Mouse (Mus musculus) monocyte, adult 2 months (primary cell): Measurements from ENCODE around the gene Elk4.

Experiments used
- DNase-seq, 2 experiments: peaks; one replicate each; pipeline ENCODE4 v3.0.0; 2022; ENCODE audit warnings: low spot score in 2 of 2, low read depth in 1 of 2

The Elk4 gene

DNA sequence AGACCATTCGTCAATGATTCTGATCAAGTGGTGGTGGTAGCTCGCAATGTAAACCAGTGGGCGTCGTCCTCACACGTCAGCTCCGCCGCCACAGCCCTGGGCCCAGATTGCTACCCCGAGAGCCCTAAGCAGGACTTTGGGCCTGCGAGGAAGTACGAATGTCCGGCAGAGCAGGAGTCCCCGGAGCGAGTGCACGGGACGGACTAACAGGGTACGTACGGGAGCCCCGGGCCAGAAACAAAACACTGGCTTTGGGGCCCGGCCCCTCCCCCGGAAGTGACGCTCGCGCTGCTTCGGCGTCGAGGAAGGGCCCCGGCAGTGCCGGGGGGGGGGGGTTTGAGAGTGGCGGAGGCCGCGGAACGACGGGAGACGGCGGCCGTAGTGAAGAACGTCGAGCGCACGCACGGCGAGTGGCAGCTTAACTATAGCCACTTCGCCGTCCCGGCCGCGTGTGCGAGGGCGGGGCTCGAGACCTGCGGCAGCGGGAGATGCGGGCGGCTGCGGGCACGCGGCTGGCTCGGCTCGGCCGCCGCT lies at the start of gene Elk4:
Gene Elk4, plus strand, starts transcription at position 326 of the 534 bp plus-strand sequence.
- DNase-seq, result peak; percentile 56 to 85

DNA sequence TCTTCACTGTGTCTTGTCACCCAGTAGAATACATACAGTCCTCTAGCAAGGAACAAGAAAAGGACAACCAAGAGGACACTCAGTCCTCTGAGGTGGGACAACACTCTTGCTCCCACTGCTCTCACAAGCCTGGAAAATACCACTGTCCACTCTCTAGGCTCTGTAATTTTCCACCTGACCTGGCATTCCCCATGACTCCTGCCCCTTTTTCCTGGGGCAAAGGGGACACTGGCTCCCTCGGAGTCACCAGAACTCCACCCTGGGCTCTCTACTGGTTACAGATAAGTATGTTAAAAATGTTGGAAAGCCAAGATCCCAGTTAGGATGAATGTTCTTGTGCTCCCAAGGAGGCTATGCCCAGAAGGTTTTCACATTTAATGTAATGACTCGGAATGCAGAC lies 46.4 kb upstream of the Elk4 start:
- DNase-seq, result no peak

DNA sequence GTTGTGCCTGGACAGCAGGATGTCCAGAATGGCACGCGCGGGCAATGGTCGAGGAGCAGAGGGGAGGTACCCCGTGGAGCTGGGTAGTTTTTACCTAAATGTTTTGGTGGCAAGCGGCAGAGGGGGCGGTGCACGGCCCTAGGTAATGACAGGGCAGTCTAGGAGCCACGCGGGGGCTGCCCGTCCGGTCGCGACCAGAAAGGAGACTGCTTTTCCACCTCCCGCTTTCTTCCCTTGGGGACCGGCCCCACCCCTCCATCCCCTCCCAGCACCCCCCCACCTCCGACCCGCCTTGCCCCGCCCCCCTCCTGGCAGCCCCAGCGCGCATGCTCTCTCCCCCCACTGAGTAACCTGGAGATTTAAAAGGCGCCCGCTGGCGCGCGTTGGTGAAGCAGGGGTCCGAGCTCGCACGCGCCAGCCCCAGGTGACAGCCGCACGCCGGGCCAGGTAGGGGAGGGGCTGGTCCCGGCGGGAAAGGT lies 44.8 kb upstream of the Elk4 start, which contains the start of gene Slc45a3:
Gene Slc45a3, plus strand, starts transcription at position 362 of the 479 bp plus-strand sequence.
- no peak for DNase-seq

DNA sequence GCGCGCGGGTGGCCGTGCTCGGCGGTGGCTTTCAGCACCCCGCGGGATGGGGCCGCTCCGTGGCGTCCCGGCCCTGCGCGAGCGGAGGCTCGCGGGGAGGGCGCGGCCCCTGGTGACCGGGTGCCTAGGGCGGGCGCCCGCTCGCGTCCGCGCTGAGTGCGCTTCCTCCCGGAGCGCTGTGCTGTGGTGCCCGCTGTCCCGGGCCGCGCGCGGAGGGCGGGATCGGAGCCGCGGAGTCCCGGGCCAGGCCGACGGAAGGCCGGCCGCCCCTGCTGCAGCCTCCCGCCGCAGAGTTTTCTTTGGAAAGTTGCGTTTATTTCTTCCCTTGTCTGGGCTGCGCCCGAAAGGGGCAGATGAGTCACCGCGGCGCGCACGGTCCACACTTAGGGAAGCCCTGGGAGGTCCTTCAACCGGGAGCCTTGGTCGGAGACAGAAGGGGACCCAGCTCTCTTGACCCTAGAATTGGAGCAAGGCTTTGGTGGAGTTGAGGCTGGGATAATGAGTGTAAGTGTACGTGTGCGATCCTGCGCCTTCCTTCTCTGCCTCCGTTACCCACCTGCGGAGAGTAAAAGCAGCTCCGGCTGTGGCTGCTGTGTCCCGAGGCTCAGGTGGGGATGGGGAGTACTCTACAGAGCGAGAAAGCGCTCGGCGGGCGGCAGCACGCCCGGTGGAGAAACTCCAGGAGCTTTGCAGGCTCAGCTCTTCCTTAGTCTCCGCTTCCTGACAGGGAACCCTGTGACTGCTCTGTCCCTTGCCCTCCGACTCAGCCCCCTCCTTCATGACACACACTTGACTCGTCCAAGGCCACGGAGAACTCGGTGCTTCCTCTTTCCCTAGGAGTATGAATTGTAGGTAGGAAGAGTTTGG lies 44.1 kb upstream of the Elk4 start:
- DNase-seq, result no peak

DNA sequence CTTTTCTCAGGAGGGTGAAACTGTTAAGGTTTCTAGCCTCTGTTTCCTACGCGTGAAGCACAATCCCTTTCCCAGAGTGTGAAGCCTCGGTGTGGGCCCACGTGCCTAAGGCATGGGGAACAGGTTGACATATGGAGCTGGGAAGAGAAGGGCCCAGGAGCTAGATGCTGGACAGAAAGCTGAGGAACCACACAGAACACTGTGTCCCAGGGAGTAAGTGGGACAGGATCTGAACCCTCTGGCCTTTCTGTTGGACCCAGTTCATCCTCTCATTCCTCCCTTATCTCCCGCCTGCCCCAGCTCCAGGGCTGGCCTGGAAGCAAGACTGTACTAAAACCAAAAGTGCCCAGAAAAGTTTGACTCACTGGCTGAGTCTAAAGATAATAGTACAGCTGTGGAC lies 43.3 kb upstream of the Elk4 start:
- DNase-seq, result no peak

DNA sequence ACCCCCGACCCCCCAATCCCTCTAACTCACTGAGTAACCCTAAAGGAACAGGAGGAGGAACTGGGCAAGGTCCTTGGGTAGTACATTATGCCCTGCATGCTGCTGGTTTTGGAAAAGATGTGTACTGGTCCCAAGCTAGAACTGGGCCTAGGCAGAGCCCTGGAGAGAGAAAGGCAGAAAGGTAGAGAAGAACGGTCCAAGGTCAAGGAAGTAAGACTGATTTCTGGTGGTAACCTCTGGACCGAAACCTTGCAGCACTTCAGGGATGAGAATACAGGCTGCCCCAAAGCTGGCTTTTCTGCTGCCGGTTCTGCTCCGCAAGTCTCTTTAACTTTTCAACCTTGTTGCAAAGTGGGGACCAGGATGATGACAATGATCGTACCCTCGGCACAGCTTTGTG lies 42.8 kb upstream of the Elk4 start:
- DNase-seq, result no peak

DNA sequence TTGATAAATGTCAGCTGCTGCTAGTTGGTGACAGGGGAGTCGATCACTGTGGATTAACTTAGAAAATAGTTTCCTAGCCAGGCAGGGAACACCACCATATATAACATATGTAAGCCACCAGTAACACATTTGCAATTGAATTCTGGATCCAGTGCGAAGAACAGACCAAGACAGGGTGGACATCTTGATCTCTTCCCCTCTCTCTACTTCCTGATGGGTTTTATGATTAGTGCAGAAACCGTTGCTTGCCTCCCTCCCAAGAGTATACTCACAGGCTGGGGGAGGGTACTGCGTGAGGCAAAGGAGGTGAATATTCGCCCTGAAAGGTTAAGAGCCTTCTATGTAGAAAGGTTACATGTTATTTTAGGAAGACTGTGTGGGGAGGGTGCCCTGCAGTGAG lies 41.6 kb upstream of the Elk4 start:
- no peak for DNase-seq

DNA sequence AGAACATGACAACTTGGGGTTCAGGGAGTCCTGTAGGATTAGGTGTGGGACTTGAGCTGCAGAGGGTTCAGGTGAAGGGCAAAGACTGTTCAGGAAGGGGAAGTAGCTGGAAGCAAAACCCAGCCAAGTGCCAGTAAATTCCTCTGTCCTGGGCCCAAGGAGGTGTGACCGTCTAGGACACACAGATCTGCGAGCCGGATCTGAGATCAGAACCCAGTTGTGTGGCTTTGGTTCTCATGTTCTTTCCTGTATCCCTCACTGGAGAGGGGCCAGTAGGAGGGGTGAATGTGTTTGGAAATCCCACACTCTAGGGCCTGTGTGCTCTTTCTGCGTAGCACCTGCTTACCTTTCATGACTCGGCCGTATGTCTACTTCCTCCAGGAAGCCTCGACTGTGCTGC lies 40.1 kb upstream of the Elk4 start:
- no peak for DNase-seq

DNA sequence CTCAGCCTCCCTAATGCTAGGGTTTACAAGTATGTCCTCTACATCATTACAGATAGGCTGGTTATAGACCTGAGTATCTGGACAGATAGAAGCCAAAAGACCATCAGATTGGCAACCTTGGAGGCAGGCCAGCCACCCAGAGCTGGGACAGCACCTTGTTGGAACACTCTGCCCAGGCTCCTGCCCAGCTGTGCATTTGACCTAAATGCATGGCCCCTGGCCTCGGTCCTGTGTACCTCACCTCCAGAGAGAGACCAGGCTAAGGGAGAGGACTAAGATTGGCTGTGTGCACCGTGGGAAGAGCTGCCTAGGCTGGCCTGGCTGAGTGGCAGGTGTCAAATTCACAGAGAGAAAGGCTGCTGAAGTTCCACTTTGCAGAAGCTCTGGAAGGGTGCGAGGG lies 38.9 kb upstream of the Elk4 start:
- no peak for DNase-seq

DNA sequence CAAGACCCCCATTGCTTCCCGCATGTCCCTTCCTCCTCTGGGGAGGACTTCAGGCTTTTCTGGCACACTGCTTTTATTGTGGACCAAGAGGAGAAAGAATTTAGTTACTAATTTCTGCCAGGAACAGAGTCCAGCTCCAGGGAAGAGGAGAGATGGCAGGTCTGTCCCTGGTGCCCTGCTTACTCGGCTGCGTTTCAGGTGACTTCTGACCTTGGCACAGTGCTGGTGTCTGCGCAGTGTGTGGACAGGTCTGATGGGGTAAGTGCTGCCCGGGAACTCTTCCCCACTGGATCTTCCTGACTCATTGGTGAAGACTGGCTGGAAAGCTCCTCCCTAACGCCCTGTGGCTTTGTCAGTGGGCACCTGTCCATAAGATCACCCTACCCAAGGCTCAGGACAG lies 38.4 kb upstream of the Elk4 start:
- no peak for DNase-seq

DNA sequence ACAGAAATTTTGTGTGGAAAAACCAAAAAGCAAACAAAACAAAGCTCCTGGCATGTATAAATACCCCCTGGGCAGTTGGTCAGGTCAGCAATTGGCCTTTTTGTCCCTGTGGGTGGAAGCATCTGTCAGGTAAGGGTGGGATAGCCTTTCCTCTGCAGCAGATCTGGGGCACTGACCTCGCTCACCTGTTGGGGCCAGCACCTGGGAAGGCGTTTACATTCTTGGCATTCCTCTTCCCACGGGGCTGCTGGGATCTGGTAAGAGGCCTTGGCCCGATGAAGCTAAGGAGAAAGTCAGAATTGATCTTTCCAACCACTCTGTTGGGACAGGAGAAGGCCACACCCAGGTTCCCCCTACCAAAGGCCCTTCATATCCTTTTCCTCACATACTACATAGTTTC lies 37.6 kb upstream of the Elk4 start:
- DNase-seq, result no peak

DNA sequence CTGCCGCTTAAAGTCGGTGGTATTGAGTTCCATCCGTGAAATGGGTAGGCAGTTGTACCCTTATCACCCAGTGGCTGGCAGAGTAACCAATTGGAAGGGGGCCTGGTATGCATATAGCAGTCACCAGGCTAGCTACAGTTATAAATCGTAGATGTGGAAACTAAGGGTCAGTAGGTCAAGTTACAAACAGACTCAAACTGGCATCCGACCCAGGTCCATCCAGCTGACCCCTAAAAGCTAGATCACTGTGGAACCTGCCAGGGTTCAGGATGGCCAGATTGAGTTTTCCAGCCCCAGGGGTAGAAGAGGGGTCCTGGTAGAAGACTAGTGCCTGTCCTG lies 37.1 kb upstream of the Elk4 start:
- no peak for DNase-seq

DNA sequence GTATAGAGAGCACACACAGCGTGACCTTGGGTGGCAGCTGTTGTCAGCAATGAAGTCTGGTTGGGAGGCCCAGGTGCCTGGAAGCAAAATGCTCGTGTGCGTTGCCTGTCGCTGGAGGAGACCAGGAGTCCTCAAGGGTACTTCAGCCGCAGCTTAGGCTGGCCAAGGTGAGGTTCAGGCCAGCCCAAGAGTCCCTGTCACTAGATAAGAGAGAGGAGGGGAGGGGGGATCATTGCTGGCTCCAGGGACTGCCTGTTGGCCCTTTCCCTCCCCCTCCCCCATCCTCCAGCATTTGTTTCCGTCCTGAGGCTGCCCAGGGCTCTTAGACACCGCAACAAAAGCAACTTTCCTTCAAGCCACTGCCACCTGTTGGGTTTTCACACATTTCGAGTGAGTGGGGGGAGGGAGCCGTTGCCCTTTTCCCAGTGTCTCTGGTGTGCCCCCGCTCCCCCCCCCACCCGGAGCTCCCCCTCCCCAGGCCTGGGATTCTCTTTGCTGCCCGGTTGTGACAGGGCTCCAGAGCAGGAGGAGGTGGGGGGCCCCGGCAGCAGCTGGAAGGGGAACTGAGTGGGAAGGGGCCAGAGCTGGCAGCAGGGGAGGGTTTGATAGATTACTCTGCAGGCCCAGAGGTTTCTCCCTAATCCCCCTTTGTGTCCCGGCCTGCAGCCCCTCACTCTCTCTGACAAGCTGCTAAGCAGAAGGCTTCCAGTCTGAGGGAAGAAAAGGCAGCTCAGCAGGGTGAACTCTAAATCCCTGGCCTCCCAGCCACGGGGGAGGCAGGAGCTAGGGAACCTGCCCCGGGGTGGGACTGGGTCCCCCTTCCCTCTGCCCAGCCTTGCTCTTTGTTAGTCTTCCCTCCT lies 36.5 kb upstream of the Elk4 start:
- DNase-seq, result no peak

DNA sequence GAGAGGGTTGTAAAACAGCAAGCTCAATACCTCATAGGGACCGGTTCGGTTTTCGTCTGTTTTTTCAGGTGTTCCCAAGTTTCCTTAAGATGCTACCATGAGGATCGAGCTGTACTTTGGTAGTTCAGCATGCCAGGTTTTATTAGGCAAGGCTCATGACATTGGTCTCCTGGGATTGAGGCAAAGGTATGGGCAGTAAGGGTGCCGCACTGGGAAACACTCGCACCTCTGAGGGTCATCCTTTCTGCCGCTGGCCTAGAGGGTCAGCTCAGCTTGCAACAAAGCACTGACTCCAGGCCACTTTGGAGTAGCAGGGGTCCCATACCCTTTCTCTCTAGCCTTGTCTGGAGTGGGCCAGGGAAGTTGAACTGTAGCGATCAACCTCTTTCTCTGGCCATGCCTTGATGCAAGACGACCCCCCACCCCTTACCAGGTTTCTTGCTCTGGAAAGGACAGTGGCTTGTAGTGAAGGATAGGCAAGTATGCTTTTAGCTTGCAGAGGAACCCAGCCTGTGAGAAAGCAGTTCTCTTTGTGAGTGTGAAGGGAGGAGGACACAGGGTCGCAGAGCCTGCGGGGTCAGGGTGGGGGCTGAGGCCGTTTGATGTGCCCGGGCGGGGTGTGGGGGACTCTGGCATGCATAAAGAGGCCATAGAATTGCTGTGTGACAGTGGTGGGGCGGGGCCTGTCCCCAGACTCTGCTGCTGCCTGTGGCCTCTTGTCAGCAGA lies 35.5 kb upstream of the Elk4 start:
- DNase-seq, result no peak

DNA sequence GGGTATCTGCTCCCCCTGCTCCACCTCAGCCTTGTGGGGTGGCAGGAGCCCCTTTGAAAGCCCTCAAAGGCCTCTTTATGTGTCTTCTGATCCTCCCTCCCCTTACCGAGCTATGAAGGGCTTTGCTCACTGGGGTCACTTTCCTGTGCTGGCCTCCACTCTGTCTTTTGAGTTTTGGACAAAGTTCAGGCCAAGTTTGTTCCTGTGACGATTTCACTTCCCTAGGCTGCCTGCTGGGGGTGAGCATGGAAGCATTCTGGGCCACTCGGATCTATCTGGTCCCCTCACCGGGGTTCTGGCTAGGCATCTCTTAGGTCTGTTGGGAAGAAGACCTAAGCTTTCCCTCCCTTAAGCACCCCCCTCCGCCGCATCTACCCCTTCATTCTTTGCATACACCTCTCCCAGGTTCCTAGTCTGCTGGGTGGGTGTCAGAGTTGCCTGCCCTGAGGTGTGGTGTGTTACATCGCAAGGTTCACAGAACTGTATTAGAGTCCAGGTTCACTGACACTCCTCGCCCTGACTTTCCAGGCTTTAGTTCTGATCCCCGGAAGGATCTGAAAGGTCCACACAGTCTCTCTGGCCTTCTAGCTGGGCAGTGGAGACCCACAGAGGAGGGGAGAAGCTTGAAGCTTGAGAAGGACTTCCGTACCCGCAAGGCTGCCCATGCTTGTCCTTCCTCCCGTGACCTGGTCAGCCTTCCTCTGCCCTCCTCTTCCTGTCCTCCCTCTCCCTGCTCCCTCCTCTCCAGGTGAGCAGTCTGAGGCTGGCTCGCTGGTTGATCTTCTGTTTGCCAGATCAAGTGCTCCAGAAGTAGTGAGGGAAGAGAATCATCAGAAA lies 34.7 kb upstream of the Elk4 start:
- DNase-seq, result no peak

DNA sequence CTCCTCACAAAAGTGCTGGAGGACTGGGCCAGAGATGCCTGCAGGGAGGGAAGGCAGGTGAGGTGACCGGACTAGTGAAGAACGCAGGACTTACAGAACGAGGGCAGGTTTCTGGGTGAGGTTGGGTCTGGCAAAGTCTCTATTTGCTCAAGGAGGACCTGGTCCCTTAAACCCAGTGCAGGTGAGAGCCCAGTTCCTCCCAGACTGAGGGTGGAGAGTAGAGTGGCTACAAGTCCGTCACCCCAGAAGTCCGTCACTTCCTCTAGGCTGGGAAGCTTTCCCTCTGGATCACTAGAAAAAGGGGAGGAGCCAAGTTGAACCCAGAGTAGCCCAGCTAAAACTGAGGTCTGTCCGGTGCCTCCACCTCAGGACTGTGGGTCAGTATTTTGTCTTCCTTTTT lies 33.4 kb upstream of the Elk4 start:
- DNase-seq, result no peak

DNA sequence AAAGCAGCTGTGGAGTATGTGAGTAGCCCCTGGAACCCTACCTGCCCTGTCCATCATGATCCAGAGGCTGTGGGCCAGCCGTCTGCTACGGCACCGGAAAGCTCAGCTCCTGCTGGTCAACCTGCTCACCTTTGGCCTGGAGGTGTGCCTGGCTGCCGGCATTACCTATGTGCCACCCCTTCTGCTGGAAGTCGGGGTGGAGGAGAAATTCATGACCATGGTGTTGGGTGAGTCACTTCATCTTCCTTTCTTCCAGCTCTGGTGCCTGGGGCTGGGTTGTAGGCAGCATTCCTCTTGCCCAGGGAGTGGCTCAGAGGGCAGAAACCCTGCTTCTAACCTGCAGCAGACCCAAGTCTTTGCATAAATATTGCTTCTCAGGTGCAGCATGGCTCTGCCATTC lies 30.5 kb upstream of the Elk4 start:
- DNase-seq, result no peak

DNA sequence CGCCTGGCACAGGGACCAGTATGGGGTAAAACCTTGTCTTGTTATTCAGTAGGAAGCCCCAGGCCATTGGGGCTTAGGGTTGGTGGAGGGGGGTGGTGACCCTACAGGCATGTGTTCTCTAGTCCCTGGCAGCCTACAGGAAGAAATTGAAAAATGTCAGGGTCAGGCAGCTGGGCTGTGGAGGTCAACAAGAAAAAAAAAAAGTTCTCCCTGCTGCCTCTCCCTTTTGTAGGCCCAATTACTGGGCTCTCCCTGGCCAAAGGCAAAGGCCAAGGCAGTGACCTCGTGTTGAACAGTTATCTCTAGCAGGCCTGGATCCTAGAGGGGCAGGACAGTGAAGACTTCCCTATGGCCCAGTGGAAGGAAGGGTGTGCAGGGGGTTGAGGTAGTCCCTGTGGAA lies 26.9 kb upstream of the Elk4 start:
- DNase-seq, result no peak

DNA sequence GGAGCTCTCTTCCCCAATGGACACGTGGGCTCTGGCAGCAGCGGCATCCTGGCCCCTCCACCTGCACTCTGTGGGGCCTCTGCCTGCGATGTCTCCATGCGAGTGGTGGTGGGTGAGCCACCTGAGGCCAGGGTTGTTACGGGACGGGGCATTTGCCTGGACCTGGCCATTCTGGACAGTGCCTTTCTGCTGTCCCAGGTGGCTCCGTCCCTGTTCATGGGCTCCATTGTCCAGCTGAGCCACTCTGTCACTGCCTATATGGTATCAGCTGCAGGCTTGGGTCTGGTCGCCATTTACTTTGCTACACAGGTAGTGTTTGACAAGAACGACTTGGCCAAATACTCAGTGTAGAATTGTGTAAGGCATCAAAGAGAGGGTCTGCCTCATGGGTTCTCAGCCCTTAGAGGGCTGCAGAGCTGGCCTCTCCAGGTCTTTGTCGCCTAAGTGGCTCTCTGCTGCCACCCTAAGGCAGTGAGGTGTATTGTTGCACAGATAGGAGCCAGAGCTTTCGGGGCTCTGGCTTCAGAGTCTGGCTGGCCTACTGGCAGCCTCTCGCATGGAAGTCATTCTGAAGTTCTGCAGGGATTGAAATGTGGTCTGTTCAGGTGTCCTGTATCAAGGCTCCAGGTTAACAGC lies 25.9 kb upstream of the Elk4 start:
- peak in 1 of 2 experiments; percentile 43 for DNase-seq

DNA sequence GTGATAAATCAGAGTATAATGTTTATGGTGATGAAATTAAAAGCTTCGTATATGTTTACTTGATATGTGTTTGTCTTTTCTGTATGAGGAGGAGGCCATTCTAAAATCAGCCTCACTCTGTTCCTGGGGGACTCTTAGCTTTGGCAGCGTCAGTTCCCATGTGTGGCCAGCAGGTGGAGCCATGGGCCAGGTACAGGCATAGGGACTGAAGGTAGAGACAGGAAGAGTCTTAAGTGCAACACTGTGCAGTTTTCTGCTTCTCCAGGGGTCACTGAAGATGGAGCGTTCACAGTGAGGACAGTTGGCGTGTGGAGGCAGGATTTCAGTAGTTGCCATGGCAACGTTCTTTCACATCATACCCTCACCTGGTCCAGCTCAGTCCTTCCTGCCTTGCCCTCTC lies 24.5 kb upstream of the Elk4 start:
- DNase-seq, result peak; percentile 28 to 51
